Mouse (Mus musculus) midbrain, embryonic 12.5 days (tissue): ENCODE measurements at regions not wholly inside any gene's neighbourhood (a gene's known extent, or its start where the extent isn't known, plus 50 kb on each side); places are given as distances from the start of the nearest gene placed in this dataset.

Experiments
- ATAC-seq: fragments of 200-750 bp; cut with Nextera tagmentation; 2 replicates; pipeline ENCODE4 v1.8.0; 2017; ENCODE audit warnings: low read depth, moderate TSS enrichment, moderate library complexity; ENCODE audit not compliant: low FRiP score
- H3K27ac ChIP-seq: fragments of 300-500 bp; sonication (generic); replicated peaks from 2 replicates; pipeline ENCODE4 v1.5.1; 2016; ENCODE audit warnings: mild to moderate bottlenecking
- H3K27me3 ChIP-seq: fragments of 300-500 bp; sonication (generic); 2 replicates; pipeline ENCODE4 v1.6.1; 2016; ENCODE audit warnings: mild to moderate bottlenecking
- H3K36me3 ChIP-seq: fragments of 300-500 bp; sonication (generic); 2 replicates; pipeline ENCODE4 v1.6.1; 2016
- H3K4me1 ChIP-seq: fragments of 300-500 bp; sonication (generic); 2 replicates; pipeline ENCODE4 v1.6.1; 2016
- H3K4me2 ChIP-seq: fragments of 300-500 bp; sonication (generic); replicated peaks from 2 replicates; pipeline ENCODE4 v1.6.1; 2016; ENCODE audit warnings: mild to moderate bottlenecking, moderate library complexity
- H3K4me3 ChIP-seq: fragments of 300-500 bp; sonication (generic); 2 replicates; pipeline ENCODE4 v1.5.1; 2016; ENCODE audit warnings: mild to moderate bottlenecking
- H3K9ac ChIP-seq: fragments of 300-500 bp; sonication (generic); replicated peaks from 2 replicates; pipeline ENCODE4 v1.6.1; 2016; ENCODE audit warnings: mild to moderate bottlenecking, moderate library complexity
- H3K9me3 ChIP-seq: fragments of 300-500 bp; sonication (generic); 2 replicates; pipeline ENCODE4 v1.6.1; 2016; ENCODE audit warnings: mild to moderate bottlenecking
- WGBS: fragments of 180-500 bp; shearing (Covaris S2); methylation state at CpG from one replicate; pipeline ENCODE4 v1.1.7; 2016; 5-methylcytosine and 5-hydroxymethylcytosine counted together

GRCm38 (mm10) chr9:43660151-43660550, 83.6 kb upstream of the Nectin1 start:
- no peak overlapping the region for H3K9ac ChIP-seq
- no peak overlapping the region for H3K4me2 ChIP-seq
- no peak overlapping the region for H3K4me3 ChIP-seq
- WGBS = 87% methylated on average over 5 of the region's 5 CpGs
- no peaks in the 10 kb centered on the region for H3K4me1 ChIP-seq
- no peaks in the 10 kb centered on the region for H3K9me3 ChIP-seq
- no peaks in the 10 kb centered on the region for H3K36me3 ChIP-seq
- H3K27ac ChIP-seq = no peak overlapping the region
- no peaks in the 10 kb centered on the region for H3K27me3 ChIP-seq
- no peak for ATAC-seq

- no peaks in the 10 kb centered on the region for H3K36me3 ChIP-seq
- ATAC-seq = no peak
- no peak overlapping the region for H3K4me3 ChIP-seq
- no peaks in the 10 kb centered on the region for H3K9me3 ChIP-seq
- H3K27ac ChIP-seq = no peak overlapping the region
- 75% methylated on average over 11 of the region's 11 CpGs for WGBS
- H3K9ac ChIP-seq = no peak overlapping the region
- no peaks in the 10 kb centered on the region for H3K4me1 ChIP-seq
- H3K27me3 ChIP-seq = no peaks in the 10 kb centered on the region
- no peak overlapping the region for H3K4me2 ChIP-seq
Measured at GRCm38 (mm10) chr9:43660896-43661563, 82.8 kb upstream of the Nectin1 start.

- Histone ChIP-seq H3K4me3 (no peak overlapping the region), H3K27ac (no peak overlapping the region), H3K4me2 (no peak overlapping the region), H3K27me3 (no peaks in the 10 kb centered on the region), H3K9ac (no peak overlapping the region), H3K4me1 (no peaks in the 10 kb centered on the region), H3K36me3 (no peaks in the 10 kb centered on the region), H3K9me3 (no peaks in the 10 kb centered on the region)
- WGBS = 75% methylated on average over 6 of the region's 6 CpGs
- no peak for ATAC-seq
Measured at GRCm38 (mm10) chr9:43661646-43662045, 82.1 kb upstream of the Nectin1 start.

- H3K36me3 ChIP-seq = no peaks in the 10 kb centered on the region
- H3K4me2 ChIP-seq = no peak overlapping the region
Measured at GRCm38 (mm10) chr9:43667386-43667785, 76.4 kb upstream of the Nectin1 start.

GRCm38 (mm10) chr9:43667974-43668373, 75.8 kb upstream of the Nectin1 start:
- Histone ChIP-seq H3K4me1 (no peaks in the 10 kb centered on the region), H3K27ac (no peak overlapping the region), H3K9ac (no peak overlapping the region), H3K9me3 (no peaks in the 10 kb centered on the region), H3K27me3 (no peaks in the 10 kb centered on the region), H3K36me3 (no peaks in the 10 kb centered on the region), H3K4me2 (no peak overlapping the region), H3K4me3 (no peak overlapping the region)
- no peak for ATAC-seq
- 77% methylated on average over 4 of the region's 4 CpGs for WGBS

More at GRCm38 (mm10) chr9:43667386-43667785, 76.4 kb upstream of the Nectin1 start:
- ATAC-seq = no peak
- no peak overlapping the region for H3K9ac ChIP-seq
- no peak overlapping the region for H3K4me3 ChIP-seq
- H3K27me3 ChIP-seq = no peaks in the 10 kb centered on the region
- H3K4me1 ChIP-seq = no peaks in the 10 kb centered on the region
- H3K9me3 ChIP-seq = no peaks in the 10 kb centered on the region
- 90% methylated on average over 6 of the region's 6 CpGs for WGBS
- H3K27ac ChIP-seq = no peak overlapping the region

- Histone ChIP-seq H3K9me3 (no peaks in the 10 kb centered on the region), H3K9ac (no peak overlapping the region)
Measured at GRCm38 (mm10) chr9:43668731-43669130, 75.1 kb upstream of the Nectin1 start.

GRCm38 (mm10) chr9:43670563-43670962, 73.2 kb upstream of the Nectin1 start:
- Histone ChIP-seq H3K36me3 (no peaks in the 10 kb centered on the region), H3K4me2 (no peak overlapping the region), H3K27me3 (no peaks in the 10 kb centered on the region), H3K9ac (no peak overlapping the region), H3K27ac (no peak overlapping the region), H3K4me3 (no peak overlapping the region), H3K4me1 (peaks cover 8% of the 10 kb centered on the region; the same call in 1 of the 2 replicates), H3K9me3 (no peaks in the 10 kb centered on the region)
- no peak for ATAC-seq
- 79% methylated on average over 5 of the region's 5 CpGs for WGBS

More at GRCm38 (mm10) chr9:43668731-43669130, 75.1 kb upstream of the Nectin1 start:
- no peaks in the 10 kb centered on the region for H3K4me1 ChIP-seq
- no peaks in the 10 kb centered on the region for H3K27me3 ChIP-seq
- H3K4me2 ChIP-seq = no peak overlapping the region
- H3K4me3 ChIP-seq = no peak overlapping the region
- H3K27ac ChIP-seq = no peak overlapping the region
- 75% methylated on average over 7 of the region's 7 CpGs for WGBS
- ATAC-seq = no peak
- no peaks in the 10 kb centered on the region for H3K36me3 ChIP-seq

GRCm38 (mm10) chr9:43673171-43673680, 70.6 kb upstream of the Nectin1 start:
- Histone ChIP-seq H3K9me3 (no peaks in the 10 kb centered on the region), H3K36me3 (no peaks in the 10 kb centered on the region), H3K27ac (no peak overlapping the region), H3K9ac (no peak overlapping the region), H3K4me1 (peaks cover 8% of the 10 kb centered on the region; the same call in 1 of the 2 replicates), H3K4me2 (no peak overlapping the region), H3K27me3 (no peaks in the 10 kb centered on the region), H3K4me3 (no peak overlapping the region)
- ATAC-seq = no peak
- 70% methylated on average over 4 of the region's 4 CpGs for WGBS

- WGBS = 61% methylated on average over 8 of the region's 8 CpGs
- Histone ChIP-seq H3K36me3 (no peaks in the 10 kb centered on the region), H3K27me3 (0 out of 2 replicates have a peak, but pooled peaks cover 4% of the 10 kb centered on the region), H3K4me1 (peaks cover 15% of the 10 kb centered on the region; the same call in 1 of the 2 replicates), H3K4me2 (no peak overlapping the region), H3K4me3 (no peak overlapping the region), H3K27ac (no peak overlapping the region), H3K9ac (no peak overlapping the region), H3K9me3 (no peaks in the 10 kb centered on the region)
- no peak for ATAC-seq
Measured at GRCm38 (mm10) chr9:43674321-43674720, 69.5 kb upstream of the Nectin1 start.

- WGBS = 74% methylated on average over 2 of the region's 2 CpGs
Measured at GRCm38 (mm10) chr9:43676011-43676410, 67.8 kb upstream of the Nectin1 start.

GRCm38 (mm10) chr9:43679331-43679730, 64.5 kb upstream of the Nectin1 start:
- Histone ChIP-seq H3K27me3 (0 out of 2 replicates have a peak, but pooled peaks cover 8% of the 10 kb centered on the region), H3K4me3 (no peak overlapping the region), H3K9me3 (no peaks in the 10 kb centered on the region), H3K4me1 (peaks cover 15% of the 10 kb centered on the region), H3K36me3 (no peaks in the 10 kb centered on the region), H3K9ac (no peak overlapping the region), H3K4me2 (no peak overlapping the region), H3K27ac (no peak overlapping the region)
- whole genome bisulfite sequencing = 60% methylated on average over 17 of the region's 17 CpGs
- ATAC-seq = no peak

More at GRCm38 (mm10) chr9:43676011-43676410, 67.8 kb upstream of the Nectin1 start:
- Histone ChIP-seq H3K4me3 (no peak overlapping the region), H3K27ac (no peak overlapping the region), H3K4me1 (peaks cover 20% of the 10 kb centered on the region), H3K9ac (no peak overlapping the region), H3K4me2 (no peak overlapping the region), H3K36me3 (no peaks in the 10 kb centered on the region), H3K9me3 (no peaks in the 10 kb centered on the region), H3K27me3 (0 out of 2 replicates have a peak, but pooled peaks cover 8% of the 10 kb centered on the region)
- ATAC-seq = no peak

GRCm38 (mm10) chr9:43681317-43681716, 62.5 kb upstream of the Nectin1 start:
- Histone ChIP-seq H3K4me3 (no peak overlapping the region), H3K4me2 (no peak overlapping the region), H3K9ac (no peak overlapping the region), H3K4me1 (peaks cover 13% of the 10 kb centered on the region), H3K27me3 (0 out of 2 replicates have a peak, but pooled peaks cover 8% of the 10 kb centered on the region), H3K27ac (no peak overlapping the region), H3K36me3 (no peaks in the 10 kb centered on the region), H3K9me3 (no peaks in the 10 kb centered on the region)
- 80% methylated on average over 3 of the region's 3 CpGs for WGBS
- no peak for ATAC-seq
